Mouse (Mus musculus): ENCODE data around the gene Isg20l2.

DNA sequence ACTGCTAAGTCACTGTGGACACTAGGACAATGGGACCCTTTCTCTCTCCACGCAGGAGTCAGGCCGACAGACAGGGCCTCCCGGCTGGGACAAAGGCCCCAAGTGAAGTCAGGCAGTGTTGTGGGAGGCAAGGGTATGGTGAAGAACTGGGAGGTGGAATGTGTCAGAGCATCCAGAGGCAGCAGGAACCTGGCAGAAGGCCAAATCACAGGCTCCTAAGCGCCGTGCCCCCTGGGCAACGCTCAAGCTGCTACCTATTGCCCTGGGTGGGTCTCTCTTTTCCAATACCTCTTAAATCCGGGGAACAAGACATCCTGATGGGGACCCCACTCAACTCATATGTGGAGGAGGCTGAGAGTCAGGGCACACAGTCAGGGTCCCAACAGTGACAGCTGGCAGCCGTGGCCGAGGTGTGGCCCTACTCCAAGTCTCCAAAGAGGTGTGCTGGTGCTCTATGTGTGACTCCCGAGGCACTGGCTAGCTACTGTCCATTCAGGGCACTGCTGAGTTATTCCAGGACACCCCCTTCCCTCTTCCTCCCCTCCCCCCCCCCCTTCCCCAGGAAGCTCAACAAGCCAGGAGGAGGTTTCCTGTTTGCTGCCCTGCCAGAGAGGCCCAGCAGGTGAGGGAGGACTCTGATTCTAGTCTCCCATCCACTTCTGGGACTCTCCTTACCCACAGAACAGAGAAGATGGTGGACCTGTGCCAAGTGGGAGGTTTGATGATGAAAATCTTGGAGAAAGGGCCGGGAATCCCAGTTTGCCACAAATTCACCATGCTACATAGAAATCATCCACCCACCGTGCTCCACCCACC lies 55.6 kb downstream of the Isg20l2 start:
- no peak for TF ChIP-seq POLR2A (IDR thresholded peaks at IDR 0.05; ENCODE audit: borderline replicate concordance, extremely low read depth, low read depth, low read length)
- no peak for TF ChIP-seq CTCF (IDR thresholded peaks at IDR 0.05; ENCODE audit: insufficient read depth, low read length)

Data from lung, adult 2 months (tissue).